Mouse (Mus musculus) thymus, postnatal 10 days (tissue): Measurements from ENCODE around the gene Rela.
"Not testable (repeated sequence)": the region's sequence is repeated elsewhere in the genome, so short reads cannot be mapped to it uniquely, and the experiment has no call there.

Experiments
- DNase-seq, 2 experiments: peaks; one replicate each; pipeline ENCODE4 v3.0.0; 2021; ENCODE audit warnings: low spot score in 2 of 2

The Rela gene

DNA sequence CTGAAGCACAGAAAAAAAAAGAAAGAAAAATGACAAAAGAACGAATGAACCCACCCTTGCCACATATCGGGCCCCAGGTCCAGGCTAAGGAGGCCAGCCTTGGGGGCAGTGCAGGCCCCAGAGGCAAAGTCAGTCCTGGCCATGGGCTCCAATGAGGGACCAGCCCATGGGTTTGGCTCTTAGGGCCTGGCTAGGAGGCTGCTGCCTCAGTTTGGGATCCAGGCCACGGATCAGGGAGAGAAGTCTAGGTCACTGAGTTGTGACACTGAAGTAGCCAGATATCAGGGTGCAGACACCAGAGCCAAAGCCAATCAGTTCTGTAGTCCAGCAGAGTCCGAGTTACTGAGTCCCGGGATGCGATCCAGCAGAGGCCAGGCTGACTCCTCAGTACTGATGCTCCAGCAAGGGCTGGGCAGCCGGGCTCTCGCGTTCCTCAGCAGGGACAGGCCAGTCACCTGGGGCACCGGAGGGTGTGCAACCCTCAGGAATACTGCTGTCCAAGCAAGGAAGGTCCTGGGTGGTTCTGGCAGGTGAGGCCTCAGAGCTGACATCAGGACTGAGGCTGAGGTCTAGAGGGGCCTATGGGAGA lies 27.5 kb downstream of the Rela start:
- no peak for DNase-seq

DNA sequence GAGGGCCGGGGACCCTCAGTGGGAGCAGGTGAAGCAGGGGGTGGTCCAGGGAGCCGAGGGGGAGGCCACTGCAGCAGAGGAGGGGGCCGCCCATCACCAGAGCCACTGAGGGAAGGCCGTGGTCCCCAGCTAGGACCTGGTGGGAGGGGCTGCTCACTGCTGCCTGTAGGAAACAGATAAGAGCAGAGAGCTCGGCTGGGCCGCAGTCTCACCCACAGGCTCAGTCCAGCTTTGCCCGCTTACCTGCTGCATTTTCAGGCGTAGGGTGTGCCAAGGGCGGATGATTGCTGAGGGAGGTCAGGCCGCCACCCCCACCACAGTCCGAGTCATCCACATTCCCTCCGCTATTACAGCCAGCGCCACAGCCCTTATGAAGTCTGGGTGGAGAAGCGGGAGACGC lies 28.2 kb downstream of the Rela start:
- DNase-seq, result no peak

DNA sequence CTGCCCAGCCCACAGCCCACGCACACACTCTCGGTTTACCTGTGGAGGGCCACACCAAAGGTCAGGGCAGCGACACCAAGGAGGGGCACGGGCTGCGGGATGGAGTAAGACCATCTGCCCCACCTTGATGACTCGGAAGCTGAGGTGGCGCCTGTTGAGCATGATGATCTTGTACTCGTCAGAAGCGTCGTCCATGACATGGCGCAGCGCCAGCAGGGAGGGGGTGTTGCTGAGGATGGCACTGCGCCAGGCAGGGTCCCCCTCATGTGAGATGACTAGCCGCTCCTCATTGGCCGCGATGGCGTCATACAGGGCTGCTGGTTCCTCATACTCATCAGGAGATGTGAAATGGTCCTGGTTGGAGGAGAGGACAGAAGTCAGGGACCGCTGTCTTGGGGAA lies 29.1 kb downstream of the Rela start:
- no peak for DNase-seq

DNA sequence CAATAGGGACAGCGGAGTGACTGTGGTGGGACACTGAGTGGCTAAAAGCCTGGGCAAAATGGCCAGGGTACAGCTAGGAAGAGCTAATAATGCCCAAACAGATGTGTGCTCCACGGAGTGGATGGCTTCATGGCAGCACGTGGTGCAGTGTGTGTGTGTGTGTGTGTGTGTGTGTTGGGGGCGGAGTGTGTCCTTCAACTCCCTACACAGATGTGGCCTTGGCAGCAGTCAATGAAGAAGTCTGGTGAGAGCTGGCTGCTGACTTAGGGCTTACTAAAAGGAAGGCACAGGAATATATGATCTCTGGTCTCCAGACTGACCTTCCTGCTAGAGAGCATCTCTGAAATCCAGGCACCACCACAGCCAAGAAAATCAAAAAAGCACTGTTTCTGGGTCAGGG lies 31.1 kb downstream of the Rela start:
- DNase-seq, result no peak

DNA sequence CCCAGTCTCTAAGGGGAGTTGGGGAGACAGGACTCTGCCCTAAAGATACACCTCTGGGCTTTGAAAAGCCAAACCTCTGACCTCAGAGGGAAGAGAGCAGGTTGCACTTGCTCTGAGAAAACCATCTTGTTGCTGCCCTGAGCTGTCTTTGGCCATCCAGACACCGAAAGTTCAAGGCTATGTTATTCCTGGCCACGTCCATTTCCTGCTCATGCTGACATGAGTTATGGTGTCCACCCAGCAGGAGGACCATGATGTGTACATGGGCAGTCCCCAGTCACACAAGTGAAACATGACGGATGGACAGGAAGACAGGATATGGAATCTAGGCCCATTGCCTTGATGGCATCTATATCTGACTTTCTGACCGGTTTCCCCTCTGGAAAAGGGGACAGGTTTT lies 43.1 kb downstream of the Rela start:
- DNase-seq, result no peak

DNA sequence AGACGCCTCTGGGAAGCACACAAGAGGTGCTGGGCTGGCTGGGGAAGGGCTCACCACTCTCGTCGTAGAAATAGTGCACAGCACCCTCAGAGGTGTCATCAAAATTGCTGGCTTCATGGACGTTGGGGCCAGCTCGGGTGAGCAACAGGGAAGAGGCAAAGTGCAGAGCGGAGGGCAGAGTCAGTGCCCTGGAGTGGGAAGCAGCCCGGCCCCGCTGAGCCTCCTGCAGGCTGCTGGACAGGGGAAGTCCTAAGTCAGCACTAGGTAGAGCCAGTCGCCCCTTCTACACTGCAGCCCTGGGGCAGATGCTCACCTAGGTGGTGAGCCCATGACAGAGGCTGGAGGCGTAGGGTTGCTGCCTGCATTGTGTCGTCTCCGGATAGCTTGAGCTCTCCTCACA lies 47.0 kb downstream of the Rela start:
- no peak for DNase-seq

DNA sequence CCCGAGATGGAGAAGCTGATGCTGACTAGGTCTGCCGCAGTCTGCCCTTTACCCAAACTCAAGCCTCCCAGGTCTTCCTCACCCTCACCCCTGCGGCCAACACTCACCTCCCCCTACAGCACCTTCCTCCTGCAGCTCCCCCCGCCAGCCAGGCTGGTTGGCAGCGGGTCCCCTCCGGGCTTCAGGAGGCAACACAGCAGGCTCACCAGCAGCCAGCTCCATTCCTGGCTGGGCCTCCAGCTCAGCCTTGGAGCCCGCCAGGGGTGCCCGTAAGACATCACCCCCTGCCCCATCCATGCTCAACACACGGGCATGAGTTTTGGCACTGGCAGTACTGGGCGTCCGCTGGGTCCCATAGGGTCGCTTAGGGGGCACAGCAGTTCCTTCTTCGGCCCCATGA lies 47.7 kb downstream of the Rela start:
- DNase-seq, result no peak

DNA sequence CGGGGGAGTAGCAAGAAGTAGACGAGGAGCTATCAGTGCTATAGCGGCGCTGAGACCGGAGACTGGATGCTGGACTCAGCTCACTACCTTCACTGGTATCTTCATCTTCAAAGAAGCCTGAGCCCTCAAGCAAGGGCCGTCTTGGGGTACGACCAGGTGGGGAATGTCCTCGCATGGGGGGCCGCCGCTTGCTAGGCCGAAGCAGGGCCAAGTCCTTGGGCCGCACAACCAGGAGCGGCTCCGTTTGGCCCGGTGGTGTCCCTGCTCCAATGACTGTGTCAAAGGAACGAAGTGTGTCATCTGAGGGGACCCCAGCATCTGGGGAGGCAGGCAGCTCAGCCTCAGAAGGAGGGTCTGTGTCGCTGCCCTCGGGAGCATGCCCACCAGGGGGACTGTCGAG lies 48.1 kb downstream of the Rela start:
- no peak for DNase-seq

DNA sequence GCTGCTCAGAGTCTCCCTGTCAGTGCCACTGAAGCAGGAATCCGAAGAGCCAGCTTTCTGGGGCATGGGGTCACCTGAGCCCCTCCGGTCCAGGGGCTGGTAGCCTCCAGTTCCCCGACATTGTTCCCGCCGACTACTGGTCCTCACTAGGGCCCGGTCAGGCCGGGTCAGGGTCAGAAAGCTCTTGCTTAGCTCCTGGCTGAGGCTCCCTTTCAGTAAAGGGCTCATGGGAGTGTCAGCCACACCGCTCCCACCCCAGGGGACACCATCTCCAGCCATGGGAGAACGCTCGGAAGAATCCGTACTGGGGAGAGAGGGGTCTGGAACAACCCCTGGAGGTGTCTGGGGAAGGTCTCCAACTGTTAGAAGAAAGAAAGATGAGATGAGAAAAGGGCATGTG lies 48.6 kb downstream of the Rela start:
- DNase-seq, result no peak

DNA sequence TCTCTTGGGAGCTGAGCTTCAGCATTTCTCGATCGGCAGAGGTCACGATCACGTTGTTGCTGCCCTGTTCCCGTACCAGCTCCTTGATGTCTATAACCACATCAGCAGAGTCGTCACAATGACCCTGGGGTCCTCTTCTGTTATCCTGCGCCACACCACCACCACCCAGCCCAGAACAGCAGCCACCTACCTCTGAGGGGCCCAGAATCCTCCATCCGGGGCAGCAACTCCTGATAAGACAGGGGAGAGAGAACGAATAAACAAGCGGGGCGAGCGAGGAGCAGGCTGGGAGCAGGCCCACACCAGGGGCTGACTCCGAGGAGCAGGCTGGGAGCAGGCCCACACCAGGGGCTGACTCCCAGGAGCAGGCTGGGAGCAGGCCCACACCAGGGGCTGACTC lies 49.2 kb downstream of the Rela start:
- no peak for DNase-seq

DNA sequence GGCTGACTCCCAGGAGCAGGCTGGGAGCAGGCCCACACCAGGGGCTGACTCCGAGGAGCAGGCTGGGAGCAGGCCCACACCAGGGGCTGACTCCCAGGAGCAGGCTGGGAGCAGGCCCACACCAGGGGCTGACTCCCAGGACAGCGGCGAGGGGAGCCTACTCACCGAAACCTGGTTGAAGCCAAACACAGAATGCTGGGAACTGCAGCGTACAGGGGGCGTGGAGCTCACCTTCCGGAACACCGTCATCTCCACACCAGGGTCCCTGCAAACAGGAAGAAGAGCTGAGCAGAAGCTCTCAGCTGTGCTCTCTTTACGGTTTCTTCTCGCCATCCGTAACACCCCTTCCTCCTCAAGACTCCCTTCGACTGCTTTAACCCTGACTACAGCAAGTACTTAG lies 49.7 kb downstream of the Rela start:
- not testable (repeated sequence) for DNase-seq

DNA sequence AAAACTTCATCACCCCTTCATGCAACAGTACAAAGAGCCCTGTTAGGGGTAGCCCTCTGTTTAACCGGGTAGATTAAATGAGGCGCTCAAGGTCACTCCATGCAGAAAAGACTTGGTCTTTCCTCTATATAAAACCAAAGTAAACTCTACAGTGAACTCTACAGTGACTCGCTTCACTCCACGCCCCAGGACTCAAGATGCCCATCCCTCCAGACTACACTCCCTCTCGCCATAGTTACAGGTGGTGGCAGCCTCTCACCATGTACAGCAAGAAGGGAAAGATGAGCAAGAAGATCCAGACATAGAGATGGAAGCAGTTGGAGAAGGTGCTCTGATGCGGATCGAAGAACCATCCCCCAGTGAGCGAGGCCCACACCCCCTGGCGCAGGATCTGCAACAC lies 50.5 kb downstream of the Rela start:
- DNase-seq, result no peak

DNA sequence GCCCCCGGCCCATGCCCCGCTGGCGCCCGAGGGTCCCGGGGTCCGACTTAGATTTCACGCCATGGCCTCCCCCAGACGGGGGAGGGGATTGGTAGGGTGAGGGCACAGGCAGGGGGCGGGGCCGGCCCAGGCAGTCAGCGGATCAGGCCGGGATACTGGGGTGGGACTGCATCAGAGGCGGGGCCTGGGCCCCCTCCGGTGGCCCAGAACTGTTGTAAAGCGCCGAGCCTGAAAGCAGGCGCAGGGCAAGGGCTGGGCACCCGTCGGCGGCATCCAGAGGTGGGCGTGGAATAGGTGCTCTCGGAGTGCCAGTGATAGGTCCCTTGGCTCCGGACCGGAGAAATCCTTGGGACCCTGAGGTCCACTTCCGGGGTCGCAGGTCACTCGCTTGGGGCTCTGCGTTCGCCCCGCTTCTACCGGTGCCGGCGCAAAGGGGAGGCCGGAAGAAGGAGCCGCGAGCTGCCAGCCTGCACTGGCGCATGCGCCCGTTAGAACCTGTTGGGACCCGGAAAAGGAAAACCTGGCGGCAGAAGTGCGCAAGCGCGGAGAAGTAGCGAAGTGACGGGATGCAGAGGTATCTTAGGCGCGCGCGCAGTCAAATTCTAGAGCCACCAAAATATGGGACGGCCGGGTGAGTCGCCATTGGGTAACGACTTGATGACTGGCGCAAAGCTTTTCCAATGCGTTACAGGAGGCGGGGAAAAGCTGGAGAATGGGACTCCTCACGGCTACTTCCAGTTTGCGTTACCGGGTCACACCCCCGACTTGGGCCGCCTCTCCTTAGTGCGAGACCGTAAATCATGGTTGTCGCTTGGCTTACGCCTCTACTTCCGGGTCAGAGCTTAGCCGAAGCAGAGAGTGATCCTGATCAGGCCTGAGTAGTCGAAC lies 51.2 kb downstream of the Rela start, which contains the start of the genes Map3k11 and Pcnx3:
Gene Map3k11 (plus strand): TSS at position 543 of the 888 bp plus-strand sequence.
Gene Pcnx3 (minus strand): TSS at position 709 of the 888 bp plus-strand sequence.
- peak; percentile 96 for DNase-seq

DNA sequence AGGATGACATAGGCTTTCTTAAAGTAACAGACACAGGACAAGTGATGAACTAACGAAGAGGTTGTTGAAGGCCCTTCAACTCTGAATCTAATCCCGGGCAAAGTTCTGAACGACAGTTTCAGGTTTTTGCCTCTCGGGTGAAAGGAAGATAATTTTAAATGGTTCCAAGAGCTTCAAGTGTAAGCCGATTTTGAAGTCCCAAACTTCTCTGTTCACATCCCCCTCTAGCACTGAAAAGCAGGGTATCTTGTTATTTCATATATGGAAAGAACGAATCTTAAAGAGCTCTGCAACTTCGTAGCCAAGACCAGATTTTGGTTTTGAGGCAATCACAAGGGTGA lies 51.8 kb downstream of the Rela start:
- no peak for DNase-seq

DNA sequence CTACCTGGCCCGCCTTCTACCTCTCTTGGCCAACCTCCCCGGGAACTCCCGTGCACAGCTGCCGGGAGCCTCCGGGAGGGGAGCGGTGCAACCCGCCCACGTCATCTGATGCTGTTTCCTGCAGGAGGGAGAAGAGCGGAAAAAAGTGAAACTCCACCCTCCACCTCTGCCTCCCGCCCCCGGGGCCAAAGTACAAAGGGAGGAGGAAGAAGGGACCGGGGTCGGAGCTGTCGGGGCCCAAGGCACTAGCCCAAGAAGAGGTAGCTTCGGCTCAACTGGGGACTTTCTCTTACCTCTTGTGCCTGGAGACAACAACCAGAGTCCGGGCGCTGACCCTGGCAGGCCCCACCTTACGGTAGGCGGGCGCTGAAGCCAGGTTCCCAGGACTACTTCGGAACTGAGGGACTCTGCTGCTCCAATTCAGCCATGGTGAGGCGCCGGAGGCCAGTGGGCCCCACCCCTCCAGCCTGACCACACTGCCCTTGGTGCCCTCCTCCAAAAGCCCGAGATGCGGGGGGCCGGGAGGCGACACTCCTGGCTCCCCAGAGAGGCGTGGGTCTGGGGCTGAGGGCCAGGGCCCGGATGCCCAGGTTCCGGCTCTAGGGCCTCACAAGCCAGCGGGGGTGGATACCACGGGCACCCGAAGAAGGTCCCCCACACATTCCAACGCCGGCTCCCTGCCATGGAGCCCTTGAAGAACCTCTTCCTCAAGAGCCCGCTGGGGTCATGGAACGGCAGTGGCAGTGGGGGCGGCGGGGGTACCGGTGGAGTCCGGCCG lies 52.5 kb downstream of the Rela start:
- peak; percentile 86 to 91 for DNase-seq

DNA sequence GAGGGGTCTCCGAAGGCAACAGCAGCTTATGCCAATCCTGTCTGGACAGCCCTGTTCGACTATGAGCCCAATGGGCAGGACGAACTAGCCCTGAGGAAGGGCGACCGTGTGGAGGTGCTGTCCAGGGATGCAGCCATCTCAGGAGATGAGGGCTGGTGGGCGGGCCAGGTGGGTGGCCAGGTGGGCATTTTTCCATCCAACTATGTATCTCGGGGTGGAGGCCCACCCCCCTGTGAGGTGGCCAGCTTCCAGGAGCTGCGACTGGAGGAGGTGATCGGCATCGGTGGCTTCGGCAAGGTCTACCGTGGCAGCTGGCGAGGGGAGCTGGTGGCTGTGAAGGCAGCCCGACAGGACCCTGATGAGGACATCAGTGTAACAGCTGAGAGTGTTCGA lies 53.1 kb downstream of the Rela start:
- no peak for DNase-seq

DNA sequence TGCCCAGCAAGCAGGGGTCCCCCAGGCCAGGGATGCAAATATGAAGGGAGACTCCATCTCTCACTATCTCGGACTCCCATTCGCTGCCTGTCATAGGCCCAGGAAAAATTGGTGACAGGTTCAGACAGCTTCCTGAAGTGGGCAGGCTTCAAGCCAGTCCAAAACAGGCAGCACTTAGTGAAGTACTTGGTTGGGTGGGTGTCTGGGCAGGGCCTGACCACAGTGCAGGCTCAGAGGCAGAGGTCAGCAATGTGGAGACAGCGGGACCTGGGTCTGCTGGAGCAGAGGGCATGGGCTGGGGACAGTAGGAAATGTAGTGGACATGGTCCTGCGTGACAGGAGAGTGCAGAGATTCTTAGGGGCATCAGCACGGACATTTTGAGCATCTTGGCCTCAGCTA lies 54.3 kb downstream of the Rela start:
- DNase-seq, result no peak

DNA sequence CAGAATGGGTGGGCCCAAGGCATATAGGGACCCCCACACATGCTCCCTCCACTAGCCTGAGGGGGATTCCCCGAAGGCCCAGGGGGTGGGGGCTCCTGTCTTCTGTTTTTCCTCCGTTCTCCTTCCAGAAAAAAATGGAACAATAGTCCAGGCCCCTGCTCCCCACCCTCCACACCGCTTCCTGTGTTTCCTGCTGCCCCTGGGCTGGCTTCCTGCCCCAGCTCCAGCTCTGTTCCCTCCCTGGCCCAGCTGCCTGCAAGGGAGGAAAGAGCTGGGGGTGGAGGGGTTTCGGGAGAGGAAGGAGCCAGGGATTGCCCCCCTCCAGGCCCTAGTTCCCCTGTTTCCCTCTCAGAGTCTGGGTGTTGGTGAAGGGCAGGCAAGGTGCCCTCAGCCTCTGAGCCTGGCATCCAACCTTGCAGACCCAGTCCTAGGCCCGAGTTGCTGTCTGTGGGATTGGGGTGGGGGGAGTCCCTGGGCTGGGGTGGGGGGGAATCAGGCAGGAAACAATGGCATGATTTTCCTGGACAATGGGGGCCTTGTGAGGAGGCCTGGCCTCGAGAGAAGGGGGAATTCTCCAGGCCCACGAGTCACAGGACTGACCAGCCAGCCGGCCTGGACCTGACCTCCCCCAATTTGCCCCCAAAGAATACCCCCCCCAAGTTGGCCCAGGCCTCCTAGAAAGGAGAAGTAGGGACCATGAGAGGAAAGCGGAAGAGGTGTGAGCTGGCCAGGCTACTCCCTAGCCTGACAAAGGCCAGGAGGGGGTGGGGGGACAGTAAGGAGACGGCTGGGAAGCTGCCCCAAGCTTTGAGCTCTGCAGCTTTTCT lies 55.0 kb downstream of the Rela start:
- no peak for DNase-seq

DNA sequence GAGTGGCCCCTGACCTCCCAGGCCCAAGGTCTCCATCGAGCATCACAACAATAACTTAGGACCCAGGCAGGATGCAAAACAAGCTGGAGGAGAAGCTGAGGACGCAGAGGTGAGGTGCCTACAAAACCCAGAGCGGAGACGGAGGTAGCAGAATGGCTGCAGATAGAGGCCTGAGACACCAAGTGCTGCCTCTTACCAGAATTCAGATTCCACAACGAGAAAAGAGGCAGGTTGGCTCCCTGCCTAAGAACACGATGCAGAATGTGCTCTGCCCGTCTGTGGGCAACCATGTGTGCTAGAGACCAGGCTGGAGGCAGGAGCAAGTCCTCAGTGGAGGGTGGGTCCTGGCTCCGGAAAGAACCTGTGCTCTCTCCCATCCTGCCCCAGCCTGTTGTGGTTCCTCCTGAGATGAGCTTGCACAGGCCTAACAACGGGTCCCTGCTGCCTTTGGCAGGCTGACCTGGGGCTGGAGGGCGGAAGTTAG lies 55.7 kb downstream of the Rela start:
- no peak for DNase-seq

DNA sequence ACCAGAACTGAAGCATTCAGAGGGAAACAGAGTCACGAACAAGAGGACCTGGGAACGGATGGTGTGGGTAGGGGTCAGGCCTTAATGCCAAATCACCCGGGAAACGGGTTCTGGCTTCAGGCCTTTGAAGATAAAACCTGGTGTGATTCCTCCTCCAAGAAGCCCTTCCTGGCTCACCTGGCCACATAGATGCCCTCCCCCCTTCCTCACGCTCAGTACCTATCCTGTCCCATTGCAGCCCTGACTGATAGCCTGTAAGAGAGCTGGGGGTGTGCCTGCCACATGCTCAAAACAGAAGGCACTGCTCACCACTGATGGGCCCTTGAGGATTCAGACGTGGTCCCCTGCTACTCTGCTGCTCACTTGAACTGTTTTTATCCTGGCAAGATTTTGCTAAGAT lies 56.5 kb downstream of the Rela start:
- DNase-seq, result no peak

DNA sequence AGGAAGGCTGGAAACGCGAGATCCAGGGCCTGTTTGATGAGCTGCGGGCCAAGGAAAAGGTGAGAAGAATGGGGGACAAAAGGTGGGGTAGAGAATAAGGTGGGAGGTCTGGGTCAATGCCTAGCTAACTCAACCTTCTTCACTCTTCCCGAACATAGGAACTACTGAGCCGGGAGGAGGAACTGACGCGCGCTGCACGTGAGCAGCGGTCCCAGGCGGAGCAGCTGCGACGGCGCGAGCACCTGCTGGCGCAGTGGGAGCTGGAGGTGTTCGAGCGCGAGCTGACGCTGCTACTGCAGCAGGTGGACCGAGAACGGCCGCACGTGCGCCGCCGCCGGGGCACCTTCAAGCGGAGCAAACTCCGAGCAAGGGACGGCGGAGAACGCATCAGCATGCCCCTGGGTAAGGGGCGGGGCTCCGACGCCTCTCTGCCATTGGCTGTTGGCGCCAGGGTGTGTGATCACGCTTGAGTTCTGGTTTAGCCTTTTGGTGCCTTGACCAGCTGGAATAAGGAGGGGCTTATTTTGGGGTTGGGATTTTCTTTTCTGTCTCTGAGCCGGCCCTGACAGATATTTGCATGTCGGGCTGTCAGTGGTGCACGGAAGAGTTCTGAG lies 58.7 kb downstream of the Rela start:
- DNase-seq, result no peak
